Mouse (Mus musculus): ENCODE measurements around the gene Ssbp2.
A peak's percentile ranks its signal among the peaks of the same experiment; 100 is the strongest.

The Ssbp2 gene

DNA sequence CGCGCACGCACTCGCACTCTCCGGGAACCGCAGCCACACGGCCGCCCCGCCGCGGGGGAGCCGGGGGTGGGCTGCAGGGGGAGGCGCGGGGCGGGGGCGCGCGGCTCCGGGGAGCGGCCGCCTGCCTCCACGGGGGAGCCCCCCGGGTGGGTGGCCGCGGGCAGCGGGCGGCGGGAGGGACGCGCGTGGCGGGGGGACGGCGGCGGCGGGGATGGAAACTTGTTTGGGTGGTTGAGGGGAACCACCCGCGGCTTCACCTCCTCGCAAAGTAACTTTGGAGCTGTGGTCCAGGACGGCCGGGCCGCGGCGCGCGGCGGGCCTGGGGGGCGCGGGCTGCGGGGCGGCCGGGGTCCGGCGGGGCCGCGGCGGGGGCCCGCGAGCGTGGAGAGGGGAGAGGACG is 1.2 kb downstream of the Ssbp2 start:
- DNase-seq (ENCODE audit: low spot score in 2 of 2): no peak

DNA sequence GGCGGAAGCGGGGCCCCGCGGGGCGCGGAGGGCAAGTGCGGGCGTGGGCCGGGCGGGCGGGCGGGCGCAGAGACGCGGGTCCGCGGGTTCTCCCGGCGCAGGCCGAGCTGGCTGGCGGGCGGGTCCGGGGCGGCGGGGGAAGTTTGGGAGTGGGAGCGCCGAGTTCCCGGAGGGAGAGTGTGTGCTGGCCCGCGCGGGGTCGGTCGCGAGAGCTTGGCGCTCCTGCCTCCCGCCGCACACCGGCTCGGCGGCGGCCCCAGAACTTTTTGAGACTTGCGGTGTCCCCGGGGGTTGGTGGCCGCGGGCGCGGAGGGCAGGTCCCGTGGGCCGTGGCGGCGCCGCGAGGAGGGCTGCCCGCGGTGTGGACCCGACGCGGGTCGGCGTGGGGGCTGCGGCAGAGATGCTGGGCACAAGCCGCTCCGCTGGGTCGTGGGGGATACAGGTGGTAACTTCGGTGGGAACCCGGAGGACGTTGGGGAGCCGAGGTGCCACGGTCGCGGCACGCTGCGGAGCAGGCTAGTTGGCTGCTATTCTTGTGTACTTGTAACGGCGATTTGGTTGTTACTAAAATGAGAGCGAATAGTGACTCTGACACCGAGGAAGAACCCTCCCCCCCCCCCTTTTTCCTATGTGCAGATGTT is 1.7 kb downstream of the Ssbp2 start:
- peak; percentile 51 to 52 for DNase-seq (ENCODE audit: low spot score in 2 of 2)

DNA sequence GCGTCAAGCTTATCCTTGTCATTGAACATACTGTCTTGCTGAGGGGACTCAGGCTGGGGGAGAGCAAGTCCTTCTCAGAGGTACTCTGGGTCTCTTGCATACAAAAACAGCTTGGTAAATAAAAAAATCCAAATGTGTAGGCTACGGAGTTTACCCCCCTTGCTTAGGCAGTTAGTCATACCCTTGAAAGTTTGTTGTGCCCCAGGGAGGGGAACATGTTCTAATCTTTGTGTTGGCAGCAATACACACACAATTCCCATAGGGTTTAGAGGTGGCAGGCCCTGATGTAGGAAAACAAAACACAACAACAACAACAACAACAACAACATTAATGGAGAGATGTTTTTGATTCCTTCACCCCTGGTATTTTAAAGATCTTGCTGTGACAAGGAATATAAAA is 2.3 kb downstream of the Ssbp2 start:
- peak in 1 of 2 experiments; percentile 19 for DNase-seq (ENCODE audit: low spot score in 2 of 2)

DNA sequence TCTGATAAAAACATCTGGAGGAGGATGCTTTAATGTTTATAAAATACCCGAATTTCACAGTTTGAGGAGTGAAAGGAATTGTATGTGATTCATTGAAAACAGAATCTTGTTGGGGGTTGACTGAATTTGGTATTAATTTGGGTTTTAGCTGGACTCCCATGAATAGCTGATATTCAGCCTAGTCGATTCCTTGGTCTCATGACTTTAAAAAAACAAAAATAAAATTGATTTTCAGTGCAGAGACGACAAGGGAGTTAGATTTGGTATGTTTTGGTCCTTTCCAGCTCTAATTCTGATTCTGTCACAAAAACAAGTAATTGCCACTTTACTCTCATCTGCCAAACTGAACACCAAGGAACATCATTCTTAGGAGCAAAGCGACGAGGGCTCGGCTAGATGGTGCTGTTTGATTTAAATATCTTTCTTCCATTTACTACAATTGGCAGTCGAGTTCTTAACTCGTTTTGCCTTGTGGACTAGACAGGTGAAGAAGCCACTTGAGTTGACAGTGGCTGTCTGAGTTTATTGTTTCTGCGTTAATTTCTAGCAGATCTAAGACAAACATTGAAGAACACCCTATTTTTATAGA is 2.9 kb downstream of the Ssbp2 start:
- peak; percentile 42 to 58 for DNase-seq (ENCODE audit: low spot score in 2 of 2)

DNA sequence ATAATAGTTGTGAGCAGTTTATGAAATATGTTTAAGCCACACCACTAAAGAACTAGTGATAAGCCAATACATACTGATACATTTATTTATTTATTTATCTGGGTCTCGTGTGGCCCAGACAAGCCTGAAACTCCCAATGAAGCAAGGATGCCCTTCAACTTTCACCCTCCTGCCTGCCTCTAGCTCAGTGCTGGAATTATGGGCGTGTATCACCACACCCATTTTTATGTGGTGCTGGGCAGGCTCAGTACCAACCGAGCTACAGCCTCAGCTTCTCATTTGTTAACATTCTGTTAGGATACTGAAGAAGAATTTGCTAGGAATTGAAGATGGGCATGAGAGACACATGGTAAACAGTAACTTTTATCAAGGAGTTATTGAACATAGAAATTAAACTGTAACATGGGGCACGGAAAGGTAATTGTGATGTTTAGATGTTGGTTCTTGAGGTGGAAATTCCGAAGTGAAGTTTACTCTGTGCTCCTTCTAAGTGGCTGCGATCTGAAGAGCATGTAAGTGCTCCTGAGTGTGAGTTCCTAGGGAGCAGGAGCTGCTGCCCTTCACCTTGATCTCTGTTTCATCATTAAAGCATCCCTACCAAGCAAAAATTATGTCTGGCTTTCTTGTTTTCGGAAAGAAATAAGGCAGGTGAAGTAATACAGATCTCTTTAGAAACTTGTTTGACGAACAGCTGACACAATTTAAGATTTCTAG is 5.1 kb downstream of the Ssbp2 start:
- no peak for DNase-seq (ENCODE audit: low spot score in 2 of 2)

DNA sequence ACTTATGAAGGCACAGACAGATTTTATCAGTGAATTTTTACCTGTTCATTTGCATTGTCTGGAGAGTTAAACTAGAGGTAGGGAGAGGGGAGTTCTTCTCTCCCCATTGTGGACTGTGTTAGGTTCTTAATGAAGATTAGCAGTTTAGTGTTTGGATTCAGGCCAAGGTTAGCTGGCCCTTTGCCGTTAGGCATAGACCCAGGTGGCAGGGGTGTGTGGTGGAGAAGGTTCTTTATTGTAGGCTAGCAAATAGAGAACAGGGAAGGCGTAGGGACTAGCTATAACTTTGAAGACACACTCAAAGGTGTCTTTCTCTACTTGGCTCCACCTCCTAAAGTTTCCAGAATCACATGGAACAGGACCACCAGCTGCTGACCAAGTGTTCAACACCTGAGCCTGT is 11.5 kb downstream of the Ssbp2 start:
- DNase-seq (ENCODE audit: low spot score in 2 of 2): no peak

DNA sequence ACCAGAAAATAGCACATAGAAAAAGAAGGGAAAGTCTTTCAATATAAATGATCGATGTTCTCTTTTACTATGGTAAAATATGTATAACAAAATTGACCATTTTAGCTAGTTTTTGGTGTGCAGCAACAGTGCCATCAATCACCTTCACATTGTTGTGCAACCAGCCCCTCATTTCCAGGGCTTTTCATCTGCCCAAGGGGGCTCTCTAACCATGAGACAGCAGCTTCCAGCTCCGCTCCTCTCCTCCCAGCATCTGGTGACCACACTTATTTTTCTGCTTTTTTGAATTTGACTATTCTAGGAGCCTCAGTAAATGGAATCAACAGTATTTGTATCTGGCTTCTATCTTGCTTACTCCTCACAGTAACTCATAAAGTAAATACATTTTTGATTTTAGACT is 11.9 kb downstream of the Ssbp2 start:
- DNase-seq (ENCODE audit: low spot score in 2 of 2): no peak

DNA sequence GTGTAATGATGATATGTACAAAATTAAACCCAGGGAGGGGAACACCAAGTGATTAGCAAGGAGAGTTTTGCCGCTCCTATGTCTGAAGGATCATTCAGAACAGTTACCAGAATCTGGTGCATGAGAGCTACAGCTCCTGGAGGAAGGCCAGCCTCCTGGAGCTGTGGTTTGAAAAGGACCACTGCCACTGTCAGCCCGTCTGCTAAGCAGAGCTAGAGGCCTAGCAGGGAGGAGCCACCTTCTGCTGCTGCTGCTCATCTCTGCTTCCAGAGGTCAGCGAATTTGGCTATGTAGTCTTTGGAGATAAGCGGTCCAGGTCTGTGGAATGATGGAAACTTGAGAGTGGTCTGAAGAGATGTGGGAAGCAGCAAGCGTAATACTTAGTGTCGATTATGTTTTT is 13.4 kb downstream of the Ssbp2 start:
- no peak for DNase-seq (ENCODE audit: low spot score in 2 of 2)

DNA sequence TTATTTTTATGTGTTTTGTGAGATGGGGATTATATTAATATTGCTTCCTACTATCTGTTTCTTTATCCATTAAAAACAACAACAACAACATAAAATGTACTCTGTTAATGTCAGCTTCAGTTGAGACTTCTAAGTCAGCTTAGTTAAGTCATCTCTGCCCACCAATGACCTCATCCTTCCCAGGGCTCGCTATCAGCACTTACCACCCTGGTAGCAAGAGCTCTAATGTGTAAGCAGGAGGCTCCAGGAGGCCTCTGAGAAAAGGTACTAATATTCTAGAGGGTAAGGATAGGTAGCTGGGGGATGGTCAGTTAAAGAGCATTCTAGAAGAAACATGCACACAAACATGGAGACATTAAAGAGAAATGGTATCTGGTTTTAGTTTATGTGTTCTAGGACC is 13.9 kb downstream of the Ssbp2 start:
- no peak for DNase-seq (ENCODE audit: low spot score in 2 of 2)

DNA sequence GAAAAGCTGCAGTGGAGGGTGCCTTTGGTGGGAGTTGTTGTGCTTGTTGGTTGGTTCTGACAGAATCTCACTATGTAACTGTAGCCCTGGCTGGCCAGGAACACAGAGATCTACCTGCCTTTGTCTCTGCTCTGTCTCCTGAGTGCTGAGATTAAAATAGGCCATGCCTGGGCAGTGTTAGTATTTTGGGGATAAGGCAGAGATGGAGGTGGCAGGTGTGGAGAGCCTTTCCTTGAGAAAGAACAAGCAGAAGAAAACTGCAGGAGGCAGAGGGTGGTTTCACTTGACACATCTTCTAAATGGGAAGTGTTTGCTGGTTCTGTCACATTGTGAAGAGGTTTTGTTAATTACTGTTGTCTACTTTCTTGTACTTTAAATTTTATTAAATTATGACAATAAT is 15.8 kb downstream of the Ssbp2 start:
- no peak for DNase-seq (ENCODE audit: low spot score in 2 of 2)

DNA sequence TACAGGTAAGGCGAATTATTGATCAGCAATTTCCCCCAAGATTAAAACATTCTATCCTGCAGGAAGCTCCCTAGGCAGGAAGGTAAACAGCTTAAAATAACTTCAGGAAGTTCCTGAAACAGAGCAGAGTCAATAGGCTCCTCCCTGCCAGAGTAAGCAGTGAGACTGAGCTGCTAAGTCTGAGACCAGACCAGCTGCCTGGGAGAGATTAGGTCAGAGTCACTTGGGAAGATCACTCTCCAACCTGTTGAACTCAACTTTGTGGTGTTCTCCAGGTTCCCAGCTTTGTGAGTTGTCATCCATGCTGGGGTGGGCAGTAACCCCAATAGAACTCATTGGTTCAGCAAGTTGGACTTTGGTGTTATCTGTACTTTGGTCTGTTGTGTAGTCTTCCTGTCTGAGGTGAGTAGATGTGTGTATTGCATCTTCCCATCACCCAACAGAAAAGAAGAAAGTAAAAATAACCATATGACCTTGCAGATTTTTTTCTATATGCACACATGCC is 16.6 kb downstream of the Ssbp2 start:
- no peak for DNase-seq (ENCODE audit: low spot score in 2 of 2)

DNA sequence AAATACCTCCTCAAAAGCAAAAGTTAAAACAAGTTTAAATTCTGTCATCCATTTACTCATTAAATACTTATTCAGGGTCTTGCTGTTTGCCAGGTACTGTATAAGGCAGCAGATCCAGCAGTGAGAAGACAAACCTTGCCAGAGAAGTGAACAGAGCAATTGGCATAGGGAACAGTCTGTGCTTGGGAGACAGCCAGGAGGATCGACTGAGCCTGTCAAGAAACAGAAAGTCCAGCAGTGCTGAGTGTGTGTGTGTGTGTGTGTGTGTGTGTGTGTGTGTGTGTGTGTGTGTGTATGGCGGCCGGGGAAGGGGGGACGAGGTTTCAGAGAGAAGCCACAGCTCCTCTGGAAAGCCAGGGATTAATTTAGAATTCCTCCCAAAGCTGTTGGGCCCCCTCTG is 17.9 kb downstream of the Ssbp2 start:
- no peak for DNase-seq (ENCODE audit: low spot score in 2 of 2)

DNA sequence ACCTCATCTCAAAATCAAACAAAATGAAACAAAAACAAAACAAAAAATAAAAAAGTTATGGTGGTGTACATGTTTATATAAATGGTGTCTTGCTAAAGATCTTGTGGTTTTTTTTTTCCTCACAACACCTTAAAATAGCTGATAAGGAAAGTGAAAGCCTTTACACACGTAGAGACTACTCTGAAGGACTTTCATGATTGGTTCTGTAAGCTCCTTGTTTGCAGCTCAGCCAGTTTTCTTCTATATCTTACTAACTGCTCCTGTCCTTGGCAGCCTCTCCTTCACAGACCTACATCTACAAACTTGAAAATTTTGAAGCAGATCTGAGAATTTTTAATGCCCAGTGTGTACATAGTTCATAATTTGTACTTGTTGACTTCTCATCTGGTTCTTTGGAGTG is 24.2 kb downstream of the Ssbp2 start:
- DNase-seq (ENCODE audit: low spot score in 2 of 2): no peak

DNA sequence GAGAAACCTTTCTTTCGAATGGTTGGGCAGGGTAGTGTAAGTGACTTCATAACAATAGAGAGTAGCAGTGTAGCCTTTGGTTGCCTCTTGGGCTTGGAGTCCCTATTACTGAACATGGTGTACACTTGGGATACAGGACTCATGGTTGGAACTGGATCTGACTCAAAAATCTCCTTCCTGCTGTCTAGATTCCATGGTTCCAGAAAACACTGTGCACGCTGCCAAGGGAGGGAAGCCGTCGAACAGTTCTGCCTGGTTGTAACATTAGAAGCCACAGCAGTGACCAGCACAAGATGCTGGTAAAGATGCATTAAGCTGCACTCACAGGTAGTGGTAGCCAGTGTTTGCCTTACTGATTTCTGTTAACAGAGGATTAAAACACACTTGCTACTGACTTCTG is 32.0 kb downstream of the Ssbp2 start:
- DNase-seq (ENCODE audit: low spot score in 2 of 2): no peak

DNA sequence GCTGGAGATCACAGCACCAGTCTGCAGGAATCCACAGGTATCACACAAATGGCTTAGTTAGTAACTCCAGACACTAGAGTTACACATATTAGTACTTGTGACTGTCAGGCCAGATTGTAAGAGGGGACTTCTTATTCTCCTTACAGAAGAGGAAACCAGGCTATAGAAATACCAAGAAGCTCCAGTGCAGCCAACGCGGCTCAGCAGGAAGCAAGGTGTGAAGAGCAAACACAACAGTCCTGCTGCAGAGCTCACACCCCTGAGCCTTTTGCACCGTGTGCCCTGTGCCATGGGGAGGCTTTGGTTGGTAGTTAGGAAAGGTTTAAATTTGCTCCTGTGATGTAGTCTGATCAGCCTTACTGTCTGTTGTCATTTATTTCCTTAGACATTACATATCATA is 37.0 kb downstream of the Ssbp2 start:
- DNase-seq (ENCODE audit: low spot score in 2 of 2): no peak

DNA sequence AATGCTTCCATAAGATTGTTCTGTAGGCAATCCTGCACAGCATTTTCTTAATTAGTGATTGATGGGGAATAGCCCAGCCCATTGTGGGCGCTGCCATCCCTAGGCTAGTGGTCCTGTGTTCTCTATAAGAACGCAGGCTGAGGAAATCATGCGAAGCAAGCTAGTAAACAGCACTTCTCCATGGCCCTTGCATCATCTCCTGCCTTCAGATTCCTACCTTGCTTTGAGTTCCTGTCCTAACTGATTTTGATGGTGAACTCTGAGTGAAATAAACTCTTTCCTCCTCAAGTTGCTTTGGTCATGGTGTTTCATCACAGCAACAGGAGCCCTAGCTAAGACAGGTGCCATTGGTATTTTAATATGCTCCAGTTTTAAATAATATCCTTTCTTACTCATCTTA is 41.7 kb downstream of the Ssbp2 start:
- no peak for DNase-seq (ENCODE audit: low spot score in 2 of 2)

DNA sequence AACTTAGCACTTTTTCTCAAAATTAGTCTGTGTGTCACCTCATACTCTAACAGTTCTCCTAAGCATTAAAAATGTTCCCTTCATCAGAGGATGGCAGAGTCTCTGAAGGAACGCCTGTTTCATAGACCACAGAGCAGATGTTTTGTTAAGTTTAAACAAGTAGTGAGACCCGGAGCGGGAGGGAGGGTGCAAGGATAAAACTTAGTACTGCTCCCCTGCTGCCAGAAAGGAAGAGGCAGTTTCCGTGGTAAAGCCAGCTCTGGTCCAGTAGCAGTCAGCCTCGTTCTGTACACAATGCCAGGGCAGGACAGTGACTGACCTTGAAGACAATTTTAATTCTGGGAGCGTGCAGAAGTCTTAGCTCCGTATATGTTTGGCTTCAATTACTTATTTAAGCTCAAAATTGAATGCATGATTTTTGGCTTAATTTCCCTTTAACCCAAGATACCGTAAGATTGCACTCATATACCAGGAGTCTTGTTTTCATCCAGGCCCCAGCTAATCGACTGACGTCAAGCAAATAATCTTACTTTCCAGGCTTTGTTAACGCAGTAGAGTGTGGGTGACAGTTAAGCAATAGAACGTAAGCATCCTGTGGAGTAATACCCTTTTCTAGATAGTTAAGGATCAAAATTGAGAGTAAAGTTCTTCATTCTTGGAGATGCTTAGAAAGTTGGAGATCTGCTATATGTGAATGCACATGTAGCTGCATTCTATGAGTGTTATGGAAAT is 42.7 kb downstream of the Ssbp2 start:
- DNase-seq (ENCODE audit: low spot score in 2 of 2): peak in 1 of 2 experiments; percentile 22

DNA sequence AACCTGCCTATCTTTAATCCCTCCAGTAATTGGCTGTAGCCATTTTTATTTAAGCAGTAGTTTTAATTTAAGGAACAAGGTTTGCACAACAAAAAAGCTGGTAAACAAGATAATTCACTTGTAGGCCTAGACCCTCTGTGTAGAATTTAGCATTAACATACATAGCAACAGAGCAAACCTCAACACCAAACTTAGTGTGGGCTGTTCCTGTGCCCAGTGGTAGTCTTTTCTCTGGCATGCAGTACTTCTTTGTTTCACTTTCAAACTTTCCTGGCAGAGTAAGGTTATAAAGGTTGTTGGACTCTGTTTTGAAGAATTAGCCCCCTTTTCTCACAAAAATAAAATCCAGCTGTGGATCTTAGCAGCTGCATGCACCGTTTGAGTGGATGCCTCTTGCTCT is 48.9 kb downstream of the Ssbp2 start:
- no peak for DNase-seq (ENCODE audit: low spot score in 2 of 2)

DNA sequence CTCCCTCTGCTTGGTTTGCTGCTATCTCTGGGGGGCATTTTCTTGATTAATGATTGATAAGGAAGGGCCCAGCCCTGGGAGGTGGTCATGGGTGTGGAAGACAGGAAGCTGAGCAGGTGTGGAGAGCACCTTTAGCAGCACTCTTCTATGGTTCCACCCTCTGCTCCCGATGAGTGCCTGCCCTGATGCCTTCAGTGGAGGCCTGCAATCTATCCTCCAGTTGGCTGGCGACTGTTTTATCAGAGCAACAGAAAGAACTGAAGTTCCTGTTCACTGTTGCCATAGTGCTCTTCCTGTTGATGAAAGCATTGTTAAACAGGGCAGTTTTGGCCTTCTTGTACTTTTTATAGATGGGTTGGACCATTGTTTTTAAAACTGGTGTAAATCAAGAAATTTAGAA is 49.4 kb downstream of the Ssbp2 start:
- DNase-seq (ENCODE audit: low spot score in 2 of 2): no peak

DNA sequence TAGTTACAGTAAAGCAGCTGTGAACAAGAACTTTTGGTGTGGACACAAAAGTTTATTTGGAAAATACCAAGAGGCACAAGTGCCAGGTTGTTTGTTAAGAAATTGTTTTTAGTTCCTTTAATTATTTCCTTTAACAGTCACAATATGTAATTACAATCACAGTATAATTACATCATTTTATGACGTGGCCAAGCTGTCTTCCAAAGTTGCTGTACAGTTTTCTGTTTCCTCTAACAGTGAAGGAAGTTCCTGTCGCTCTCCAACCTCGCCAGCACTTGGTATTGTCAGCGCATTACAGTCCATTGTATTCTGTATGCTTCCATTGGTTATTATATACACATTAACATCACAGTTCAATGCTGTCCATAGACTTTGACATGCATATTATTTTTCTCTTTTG is 54.9 kb downstream of the Ssbp2 start:
- no peak for DNase-seq (ENCODE audit: low spot score in 2 of 2)

DNA sequence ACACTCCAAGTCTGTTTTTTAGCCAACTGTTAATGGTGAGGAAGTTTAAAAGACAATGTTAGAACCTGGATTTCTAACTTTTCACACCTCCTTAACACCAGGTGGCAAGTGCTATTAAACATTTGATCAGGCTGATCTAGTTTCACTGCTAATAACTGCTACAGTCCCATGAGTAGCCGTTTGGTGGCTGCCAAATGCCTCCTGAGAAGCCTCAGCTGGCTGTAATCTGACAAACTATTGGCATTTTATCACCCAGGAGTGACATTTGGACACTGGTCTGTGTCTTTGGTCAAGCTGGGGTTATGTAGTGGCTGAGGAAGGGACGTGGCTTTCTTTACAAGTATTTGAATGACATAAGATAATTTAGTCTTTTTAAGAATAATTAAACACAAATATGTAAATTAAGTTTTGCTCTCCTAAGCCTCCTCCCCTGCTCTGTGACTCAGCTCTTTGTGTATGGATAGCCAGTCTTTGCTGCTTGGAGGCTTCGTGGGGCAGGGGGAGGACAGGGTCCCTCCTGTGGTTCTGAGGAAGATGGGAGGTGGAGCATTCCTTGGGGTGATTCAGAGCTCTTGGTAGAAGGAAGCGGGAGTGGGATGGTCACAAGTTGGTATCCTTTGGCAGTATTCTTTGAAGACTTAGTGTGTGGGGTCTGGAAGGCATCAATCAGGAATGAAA is 60.1 kb downstream of the Ssbp2 start:
- DNase-seq (ENCODE audit: low spot score in 2 of 2): no peak

DNA sequence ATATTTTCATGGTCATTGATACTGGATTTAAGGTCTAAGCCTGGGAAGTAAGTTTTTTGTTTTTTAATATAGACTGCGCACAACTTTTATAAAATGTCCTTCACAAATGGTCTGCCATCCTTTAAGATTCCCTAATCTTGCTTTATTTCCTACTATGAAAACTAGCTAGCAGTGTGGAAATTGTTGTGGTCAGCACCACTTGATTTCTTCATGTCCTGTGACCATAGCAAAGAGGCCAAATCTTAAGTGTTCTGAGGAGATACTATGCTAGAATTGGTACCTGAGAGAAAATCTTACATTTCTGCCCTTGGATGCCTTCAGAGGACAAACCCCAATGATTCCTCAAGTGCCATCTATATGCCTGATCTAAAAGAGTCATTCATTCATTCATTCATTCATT is 60.9 kb downstream of the Ssbp2 start:
- no peak for DNase-seq (ENCODE audit: low spot score in 2 of 2)
